Mouse (Mus musculus) hindbrain, postnatal 0 days (tissue): ENCODE data around the gene Fzr1. TPM values are rescaled to one million over a fixed set of nuclear protein-coding genes. Genes with fewer than 3 reads are reported as not detected.

Source experiments
- ATAC-seq: fragments of 200-750 bp; cut with Nextera tagmentation; 2 replicates; pipeline ENCODE4 v1.8.0; 2017; ENCODE audit warnings: mild to moderate bottlenecking, moderate TSS enrichment, moderate library complexity
- DNase-seq: peaks from one replicate; pipeline ENCODE4 v3.0.0-alpha.2; 2015; ENCODE audit warnings: low spot score
- H3K27ac ChIP-seq: fragments of 300-500 bp; sonication (generic); 2 replicates; pipeline ENCODE4 v1.5.1; 2014; ENCODE audit warnings: mild to moderate bottlenecking
- H3K27me3 ChIP-seq: fragments of 300-500 bp; sonication (generic); 2 replicates; pipeline ENCODE4 v1.6.1; 2014; ENCODE audit warnings: low read length, mixed read lengths; ENCODE audit not compliant: insufficient read depth
- H3K36me3 ChIP-seq: fragments of 300-500 bp; sonication (generic); 2 replicates; pipeline ENCODE4 v1.6.1; 2014; ENCODE audit warnings: low read length, mixed read lengths; ENCODE audit not compliant: insufficient read depth
- H3K4me1 ChIP-seq: fragments of 300-500 bp; sonication (generic); 2 replicates; pipeline ENCODE4 v1.6.1; 2014; ENCODE audit warnings: antibody characterized with exemption, low read length, mixed read lengths; ENCODE audit not compliant: insufficient read depth
- H3K4me2 ChIP-seq: fragments of 300-500 bp; sonication (generic); 2 replicates; pipeline ENCODE4 v1.6.1; 2014; ENCODE audit warnings: low read depth, mild to moderate bottlenecking, low read length, moderate library complexity, mixed read lengths
- H3K4me3 ChIP-seq: fragments of 300-500 bp; sonication (generic); 2 replicates; pipeline ENCODE4 v1.5.1; 2014; ENCODE audit warnings: low read length
- H3K9ac ChIP-seq: fragments of 300-500 bp; sonication (generic); replicated peaks from 2 replicates; pipeline ENCODE4 v1.6.1; 2014; ENCODE audit warnings: mild to moderate bottlenecking, low read length, moderate library complexity, mixed read lengths
- H3K9me3 ChIP-seq: fragments of 300-500 bp; sonication (generic); 2 replicates; pipeline ENCODE4 v1.6.1; 2016; ENCODE audit warnings: low read length, mixed read lengths
- CTCF ChIP-seq: IDR thresholded peaks from 2 replicates; pipeline ENCODE4 v1.5.1; 2016; ENCODE audit warnings: antibody characterized with exemption, control low read depth, low read depth
- WGBS: fragments of 180-500 bp; shearing (Covaris S2); extraction: QIAGEN DNeasy Blood & Tissue Kit; methylation state at CpG from one replicate; pipeline ENCODE4 v1.1.7; 2014; 5-methylcytosine and 5-hydroxymethylcytosine counted together
- polyA plus RNA-seq: library from polyadenylated mRNA; unstranded; fragments of >200 nt; fragmentation: Nextera tagmentation; extraction: Ambion mirVana; gene quantifications from 2 replicates; pipeline ENCODE4 v1.2.1, GENCODE M21; 2015
- total RNA-seq: library from RNA; depleted of rRNA; stranded (reverse); fragments of >200 nt; gene quantifications from 2 replicates; pipeline ENCODE4 v1.2.3, GENCODE M21; 2014

Fzr1 gene
- total and polyA plus RNA-seq, 2 experiments from 2014 or later: 106 to 134 TPM

DNA sequence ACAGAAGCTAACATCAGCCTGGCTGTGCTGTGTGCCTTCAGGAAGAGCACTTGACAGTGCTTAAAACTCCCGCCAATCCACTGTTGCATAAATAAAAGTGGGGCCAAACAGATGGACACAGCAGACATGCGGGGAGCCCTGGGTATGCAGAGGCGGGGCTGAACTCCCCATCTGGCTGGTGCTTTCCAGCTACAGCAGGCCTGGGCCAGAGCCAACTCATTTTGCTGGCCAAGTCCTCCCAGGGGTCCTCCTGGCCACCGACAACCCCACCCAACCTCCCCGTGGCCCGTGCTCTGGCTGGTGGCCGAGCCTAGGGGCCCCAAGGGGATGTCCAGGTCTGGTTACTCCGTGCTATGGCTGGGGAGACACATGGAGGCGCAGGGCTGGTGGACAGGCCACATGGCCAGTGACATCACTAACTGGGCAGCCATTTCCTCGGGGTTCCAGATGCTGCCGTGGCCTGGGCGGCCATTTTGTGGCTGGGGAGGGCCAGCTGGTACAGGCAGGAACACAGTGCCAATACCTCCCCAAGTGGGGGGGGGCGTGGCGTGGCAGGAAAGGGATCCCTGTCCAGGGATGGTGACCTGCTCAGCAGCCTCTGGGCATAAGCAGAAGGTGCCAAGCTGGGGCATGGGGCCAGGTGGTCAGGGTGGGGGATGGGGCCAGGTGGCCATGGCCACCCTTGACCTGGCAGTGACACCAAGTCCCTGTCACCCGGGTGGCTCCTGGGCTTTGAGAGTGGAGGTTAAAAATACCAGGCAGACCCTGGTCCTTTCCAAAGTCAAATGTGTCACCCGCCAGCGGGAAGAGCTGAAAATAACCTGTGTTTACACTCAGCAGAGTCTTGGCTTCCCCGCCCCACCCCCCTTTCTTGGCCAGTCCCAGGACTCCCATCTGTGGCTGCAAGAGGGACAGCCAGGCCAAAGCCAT lies 33.4 kb upstream of the Fzr1 start:
- Histone ChIP-seq H3K36me3 (peaks cover 6% of the 10 kb centered on the region; the same call in 1 of the 2 replicates), H3K4me3 (no peak overlapping the region), H3K9me3 (no peaks in the 10 kb centered on the region), H3K27ac (peak overlapping the region; percentile 71), H3K4me1 (peaks cover 26% of the 10 kb centered on the region), H3K27me3 (no peaks in the 10 kb centered on the region), H3K9ac (no peak overlapping the region), H3K4me2 (no peak overlapping the region)
- DNase-seq (peak; percentile 83), ATAC-seq (peak; percentile 60)
- no peak for TF ChIP-seq CTCF
- WGBS: 39% methylated on average over 18 of the region's 18 CpGs

DNA sequence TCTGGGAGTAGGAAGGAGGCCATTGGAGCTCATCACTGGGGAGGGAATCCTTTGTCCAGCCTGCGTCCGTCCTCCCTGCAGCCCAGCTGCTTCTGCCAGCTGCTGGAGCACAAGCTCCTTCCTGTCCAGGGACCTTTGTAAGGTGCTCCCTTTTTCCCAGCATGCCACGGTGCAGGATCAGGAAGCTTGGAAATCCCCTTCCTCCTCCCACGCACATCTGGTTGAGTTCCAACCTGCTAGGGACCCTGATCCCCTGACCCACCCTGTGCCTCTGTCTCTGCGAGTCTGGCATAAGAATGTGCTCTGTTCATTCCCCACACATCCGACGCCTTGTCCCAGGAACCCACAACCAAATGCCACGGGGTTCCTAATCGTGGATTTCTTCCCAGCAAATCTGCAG lies 32.7 kb upstream of the Fzr1 start:
- H3K9ac ChIP-seq: no peak overlapping the region
- H3K4me1 ChIP-seq: peaks cover 25% of the 10 kb centered on the region
- H3K4me3 ChIP-seq: no peak overlapping the region
- H3K9me3 ChIP-seq: no peaks in the 10 kb centered on the region
- 49% methylated on average over 9 of the region's 9 CpGs for WGBS
- no peaks in the 10 kb centered on the region for H3K27me3 ChIP-seq
- H3K27ac ChIP-seq: peak overlapping the region; percentile 71
- no peak for DNase-seq
- peaks cover 6% of the 10 kb centered on the region; the same call in 1 of the 2 replicates for H3K36me3 ChIP-seq
- no peak for TF ChIP-seq CTCF
- ATAC-seq: no peak
- H3K4me2 ChIP-seq: no peak overlapping the region

DNA sequence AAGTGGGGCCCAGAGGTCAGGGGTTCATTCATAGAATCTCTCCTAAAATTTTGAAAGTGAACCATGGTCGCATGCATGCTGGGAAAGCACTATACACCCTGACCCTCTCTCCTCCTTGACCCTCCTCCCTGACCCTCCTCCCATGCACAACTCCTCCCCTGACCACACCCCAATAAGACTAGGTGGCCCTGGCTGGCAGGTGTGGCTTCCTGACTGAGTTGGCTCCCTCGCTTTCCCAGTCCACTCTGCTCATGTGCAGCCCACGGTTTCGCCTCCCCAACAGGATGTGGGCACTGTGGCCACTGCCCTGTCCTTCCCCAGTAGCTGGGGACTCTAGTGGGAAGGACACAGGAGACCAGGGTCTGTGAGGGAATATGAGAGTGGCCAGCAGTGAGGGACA lies 32.0 kb upstream of the Fzr1 start:
- no peak overlapping the region for H3K4me3 ChIP-seq
- peaks cover 25% of the 10 kb centered on the region for H3K4me1 ChIP-seq
- no peak overlapping the region for H3K9ac ChIP-seq
- peaks cover 10% of the 10 kb centered on the region for H3K36me3 ChIP-seq
- no peak for ATAC-seq
- no peak for TF ChIP-seq CTCF
- no peak for DNase-seq
- no peaks in the 10 kb centered on the region for H3K9me3 ChIP-seq
- H3K4me2 ChIP-seq: no peak overlapping the region
- WGBS: 74% methylated on average over 4 of the region's 4 CpGs
- H3K27me3 ChIP-seq: no peaks in the 10 kb centered on the region
- H3K27ac ChIP-seq: 0 out of 2 replicates have a peak overlapping the region, but pooled peaks have one; percentile 71

DNA sequence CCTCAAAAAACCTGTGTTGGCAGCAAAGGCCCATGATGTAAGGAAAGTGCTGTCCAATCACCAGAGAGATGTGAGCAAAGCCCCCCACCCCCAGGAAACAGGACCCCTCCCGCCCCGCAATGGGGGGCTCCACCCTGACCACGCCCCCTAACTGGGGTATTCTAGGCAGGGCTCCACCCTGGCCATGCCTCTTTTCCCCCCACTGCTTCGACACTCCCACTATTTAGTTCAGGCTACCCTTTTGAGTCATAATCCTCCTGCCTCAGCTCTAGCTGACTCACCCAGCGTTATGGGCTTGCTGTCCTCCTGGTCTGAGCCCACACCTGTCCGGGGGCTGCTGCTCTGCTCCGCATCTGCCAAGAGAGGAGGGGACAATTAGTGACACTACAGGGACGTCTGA lies 31.0 kb upstream of the Fzr1 start:
- peaks cover 17% of the 10 kb centered on the region for H3K36me3 ChIP-seq
- DNase-seq (no peak), ATAC-seq (no peak)
- H3K4me1 ChIP-seq: peaks cover 25% of the 10 kb centered on the region
- no peak for TF ChIP-seq CTCF
- no peaks in the 10 kb centered on the region for H3K27me3 ChIP-seq
- peak overlapping the region; percentile 11; the same call in 1 of the 2 replicates for H3K27ac ChIP-seq
- H3K9ac ChIP-seq: no peak overlapping the region
- no peak overlapping the region for H3K4me2 ChIP-seq
- H3K9me3 ChIP-seq: no peaks in the 10 kb centered on the region
- H3K4me3 ChIP-seq: no peak overlapping the region
- WGBS: 31% methylated on average over 8 of the region's 8 CpGs

DNA sequence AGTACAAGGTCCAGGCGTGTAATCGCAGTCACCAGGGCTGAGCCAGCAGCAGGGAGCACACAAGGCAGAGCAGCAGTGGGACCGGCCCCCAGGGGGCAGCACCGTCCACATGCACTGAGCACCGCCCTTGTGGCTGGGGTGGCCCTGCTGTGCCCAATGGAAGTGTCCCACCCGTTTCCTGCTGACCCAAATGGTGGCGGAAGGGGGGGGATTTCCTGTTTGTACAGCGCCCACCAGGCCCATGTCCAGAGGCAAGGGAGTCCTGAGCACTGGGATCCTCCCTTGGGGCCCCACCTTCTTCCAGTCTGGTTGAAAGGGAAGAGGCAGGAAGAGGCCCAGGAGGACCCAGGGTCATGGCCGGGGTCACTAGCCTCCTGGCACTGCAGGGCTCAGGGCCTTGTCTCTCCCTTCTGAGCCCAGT lies 30.6 kb upstream of the Fzr1 start:
- peak overlapping the region; percentile 11; the same call in 1 of the 2 replicates for H3K27ac ChIP-seq
- H3K4me2 ChIP-seq: no peak overlapping the region
- ATAC-seq: no peak
- peak; percentile 82 for TF ChIP-seq CTCF
- H3K9me3 ChIP-seq: no peaks in the 10 kb centered on the region
- H3K4me3 ChIP-seq: no peak overlapping the region
- no peak overlapping the region for H3K9ac ChIP-seq
- H3K36me3 ChIP-seq: peaks cover 21% of the 10 kb centered on the region
- DNase-seq: peak; percentile 74
- 35% methylated on average over 9 of the region's 9 CpGs for WGBS
- H3K4me1 ChIP-seq: peaks cover 25% of the 10 kb centered on the region
- no peaks in the 10 kb centered on the region for H3K27me3 ChIP-seq

DNA sequence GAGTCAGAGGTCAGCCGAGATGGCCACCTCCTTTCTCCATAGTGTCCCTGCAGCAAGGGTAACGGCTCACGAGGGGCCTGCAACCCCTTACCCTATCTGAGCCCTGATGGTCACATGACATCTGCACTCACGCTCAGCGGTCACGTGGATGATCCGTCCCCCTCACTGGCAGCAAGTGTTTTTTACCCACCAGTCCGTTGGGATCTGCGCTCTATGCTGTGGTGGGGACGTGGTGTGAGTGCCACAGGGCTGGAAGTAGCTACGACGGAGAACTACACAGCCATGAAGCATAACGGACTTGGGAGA lies 30.1 kb upstream of the Fzr1 start:
- H3K27me3 ChIP-seq: no peaks in the 10 kb centered on the region
- 55% methylated on average over 13 of the region's 13 CpGs for WGBS
- no peak for ATAC-seq
- H3K4me3 ChIP-seq: no peak overlapping the region
- no peak overlapping the region for H3K9ac ChIP-seq
- no peak for TF ChIP-seq CTCF
- no peaks in the 10 kb centered on the region for H3K9me3 ChIP-seq
- H3K27ac ChIP-seq: no peak overlapping the region
- H3K36me3 ChIP-seq: peaks cover 24% of the 10 kb centered on the region
- H3K4me1 ChIP-seq: peaks cover 25% of the 10 kb centered on the region
- H3K4me2 ChIP-seq: no peak overlapping the region
- no peak for DNase-seq
